Mouse (Mus musculus) spleen, embryonic (tissue): ENCODE measurements around the gene Pex5.

Experiments used
- CTCF ChIA-PET: fragments of 350-600 bp; sonication (Branson Sonifier 250); formaldehyde crosslinking; loops from one replicate; lab custom pipeline; 2022; lab: Charles Lee

The Pex5 gene

DNA sequence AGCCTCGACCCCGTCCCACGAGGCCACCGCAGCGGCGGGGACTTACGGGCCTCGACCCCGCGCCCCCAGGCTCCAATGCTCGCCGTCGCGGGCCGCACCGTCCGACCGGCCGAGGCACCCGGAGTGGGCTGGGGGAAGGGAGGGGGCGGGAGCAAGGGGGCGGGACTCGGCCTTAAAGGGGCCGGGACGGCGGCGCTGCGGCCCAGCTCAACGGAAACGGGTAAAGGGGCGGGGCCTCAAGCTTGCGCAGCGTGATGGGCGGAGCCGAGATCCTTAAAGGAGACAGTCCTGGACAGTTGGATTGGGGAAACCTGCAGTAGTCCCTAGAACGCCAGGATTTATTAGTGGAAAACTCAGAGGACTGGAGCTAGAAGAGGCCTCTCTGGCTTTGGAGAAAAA, at the start of gene Pex5:
Gene Pex5 (minus strand): TSS at position 141 of the 399 bp plus-strand sequence.
- CTCF ChIA-PET: interaction anchor here (0.7 kb wide), 1 partner anchor 1787 kb away, joined by 3 read pairs; no protein-coding TSS in a partner anchor

DNA sequence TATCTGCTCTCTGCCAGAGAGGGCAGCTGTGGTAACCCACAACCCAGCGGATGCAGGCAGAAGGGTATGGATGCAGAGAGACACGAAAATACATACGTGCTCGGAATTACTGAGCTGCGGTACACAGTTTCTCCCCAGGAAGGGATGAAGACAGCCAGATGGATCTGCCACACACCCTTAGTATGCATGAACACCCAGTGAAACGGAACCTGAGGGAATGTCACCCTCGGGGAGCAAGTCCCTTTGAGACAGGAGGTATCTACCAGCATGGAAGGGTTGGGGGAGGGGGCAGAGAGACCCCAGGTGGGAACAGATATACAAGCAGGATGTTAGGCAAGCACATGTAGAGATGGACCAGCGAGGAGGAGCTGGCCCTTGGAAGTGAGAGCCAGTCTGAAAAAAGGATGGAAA, 49.0 kb upstream of the Pex5 start:
- CTCF ChIA-PET: interaction anchor here (0.6 kb wide), 1 partner anchor 1837 kb away, joined by 5 read pairs; no protein-coding TSS in a partner anchor

DNA sequence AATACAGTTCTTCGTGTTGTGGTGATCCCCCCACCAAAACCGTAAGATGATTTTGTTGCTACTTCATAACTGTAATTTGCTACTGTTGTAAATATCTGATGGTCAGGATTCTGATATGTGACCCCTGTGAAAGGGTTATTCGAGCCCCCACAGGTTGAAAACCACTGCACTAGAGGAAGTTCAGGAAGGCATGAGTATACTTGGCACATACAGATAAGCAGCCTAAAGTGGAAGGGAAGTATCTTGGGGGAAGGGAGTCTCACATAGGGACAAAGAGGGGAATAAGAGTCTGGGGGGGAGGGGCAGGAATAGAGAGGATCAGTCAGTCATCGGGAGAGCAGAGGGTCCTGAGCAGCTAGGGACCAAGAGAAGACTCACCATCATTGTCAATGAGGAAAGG, 44.5 kb upstream of the Pex5 start:
- CTCF ChIA-PET: no interaction called here

DNA sequence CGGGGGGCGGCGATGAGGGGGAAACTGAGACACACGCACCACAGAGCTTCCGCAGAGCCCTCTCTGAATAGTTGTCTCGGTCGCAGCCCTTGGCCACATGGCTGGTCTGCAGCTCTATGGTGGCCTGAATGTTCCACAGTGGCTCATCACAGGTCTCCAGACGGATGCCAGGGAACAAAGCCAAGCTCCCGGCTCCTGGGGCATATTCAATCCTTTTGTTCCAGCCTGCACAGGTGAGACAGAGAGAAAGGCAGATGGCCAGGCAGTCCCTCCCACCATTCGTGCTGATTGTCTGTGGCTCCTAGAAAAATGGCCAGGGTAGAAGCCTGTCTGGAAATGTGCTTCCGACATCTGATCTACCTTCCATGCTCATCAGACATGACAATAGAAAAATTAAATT, 43.6 kb upstream of the Pex5 start:
- CTCF ChIA-PET: no interaction called here

DNA sequence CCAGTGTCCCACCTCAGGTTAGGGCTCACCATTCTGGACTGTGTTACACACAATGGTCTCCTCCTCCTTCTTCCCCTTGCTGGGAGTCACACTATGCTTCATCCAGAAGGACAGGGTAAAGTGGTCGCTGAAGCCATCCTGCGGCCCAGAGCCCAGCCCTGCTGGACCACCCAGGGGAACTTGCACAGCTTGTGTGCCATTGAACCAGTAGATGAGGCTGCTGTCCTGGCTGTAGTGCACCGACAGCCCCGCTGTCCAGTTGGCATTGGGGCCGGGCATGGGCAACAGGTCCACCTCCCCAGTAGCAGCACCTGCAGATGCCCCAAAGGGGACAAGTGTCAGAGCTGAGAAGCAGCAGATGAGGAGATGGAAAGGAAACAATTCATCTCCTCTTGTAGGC, 43.0 kb upstream of the Pex5 start:
- CTCF ChIA-PET: no interaction called here

DNA sequence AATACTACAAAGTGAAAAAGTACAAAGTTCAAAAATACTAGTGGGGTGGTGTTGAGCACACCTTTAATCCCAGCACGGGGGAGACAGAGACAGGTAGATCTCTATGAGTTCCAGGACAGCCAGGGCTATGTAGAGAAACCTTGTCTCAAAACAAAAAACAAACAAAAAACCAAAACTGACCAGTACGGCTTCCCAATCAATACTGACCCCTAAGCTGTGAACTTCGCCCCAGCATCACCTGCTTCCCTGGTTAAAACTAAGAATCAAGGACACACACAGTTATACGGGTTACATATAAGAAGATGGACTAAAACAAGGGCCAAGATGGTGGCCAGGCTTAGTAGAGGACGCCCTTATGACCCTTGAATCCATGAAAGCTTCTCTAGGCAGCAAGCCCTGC, 41.4 kb upstream of the Pex5 start:
- CTCF ChIA-PET: no interaction called here

DNA sequence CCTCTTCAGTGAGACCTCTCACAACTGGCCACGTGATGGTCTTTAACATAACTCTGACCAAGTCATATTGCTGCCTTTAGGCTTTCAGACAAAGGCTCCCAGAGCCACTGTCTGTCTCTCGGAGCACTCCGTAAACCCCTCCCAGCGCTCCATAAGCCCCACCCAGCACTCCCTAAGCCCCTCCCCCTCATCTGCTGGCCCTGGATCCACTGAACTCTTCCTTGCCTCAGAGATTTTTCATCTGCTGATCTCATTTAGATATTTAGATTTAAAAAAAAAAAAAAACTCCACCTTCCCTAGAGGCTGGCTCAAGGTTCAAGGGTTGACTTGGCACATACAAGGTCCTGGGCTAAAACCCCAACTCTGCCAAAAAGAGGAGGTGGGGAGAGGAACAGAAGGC, 38.9 kb upstream of the Pex5 start:
- CTCF ChIA-PET: interaction anchor here (0.7 kb wide), 2 partner anchors 101 to 252 kb away, joined by 4 to 6 read pairs; no protein-coding TSS in a partner anchor

DNA sequence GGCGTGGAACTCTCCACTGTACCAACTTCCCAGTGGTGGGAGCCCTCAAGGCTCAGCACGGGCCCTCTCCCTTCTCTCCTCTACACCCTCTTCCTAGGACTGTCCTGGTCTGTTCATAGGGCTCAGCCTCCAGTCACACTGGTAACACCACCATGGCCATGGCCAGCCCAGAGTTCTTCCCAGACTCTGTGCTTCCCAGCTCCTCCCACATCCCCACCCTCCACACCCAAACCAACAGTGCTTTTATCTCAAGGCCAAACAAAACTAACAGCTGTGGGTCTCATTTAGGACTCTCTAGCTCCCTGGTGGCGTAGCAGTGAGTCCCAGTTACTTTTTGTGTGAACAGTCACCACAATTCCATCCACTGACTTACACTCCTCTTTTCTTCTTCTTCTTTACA, 37.1 kb upstream of the Pex5 start:
- CTCF ChIA-PET: no interaction called here

DNA sequence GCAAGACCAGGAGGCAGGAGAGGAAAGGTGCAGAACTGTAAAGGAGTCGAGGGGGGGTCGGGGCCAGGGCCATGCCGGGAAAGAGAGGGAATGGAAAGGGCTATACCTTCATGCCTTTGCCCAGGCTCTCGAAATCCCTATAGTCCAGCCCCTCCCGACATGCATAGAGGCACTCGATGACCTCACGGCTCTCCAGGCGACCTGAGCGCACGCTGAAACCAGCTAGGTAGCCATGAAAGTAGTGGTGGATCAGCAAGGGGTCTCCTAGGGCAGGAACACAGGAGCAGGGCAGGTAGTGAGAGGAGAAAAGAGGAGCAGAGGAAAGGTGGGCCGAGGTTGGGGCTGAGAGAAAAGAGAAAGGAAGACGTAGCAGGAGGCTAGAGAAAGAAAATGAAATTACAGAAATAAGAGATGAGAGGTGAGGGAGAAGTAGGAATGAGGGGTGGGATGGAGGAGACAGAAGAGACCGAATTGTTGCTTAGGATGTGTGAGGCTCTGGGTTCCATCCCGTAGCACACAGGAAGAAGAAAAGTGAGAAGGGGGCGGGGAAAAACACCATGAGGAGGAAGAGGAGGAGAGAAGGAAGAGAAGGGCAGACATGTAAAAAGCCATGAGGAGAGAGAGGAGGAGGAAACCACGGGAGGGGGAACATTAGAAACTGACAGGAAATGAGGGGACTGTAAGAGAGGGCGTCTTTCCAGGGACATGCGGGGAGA, 35.0 kb upstream of the Pex5 start:
- CTCF ChIA-PET: no interaction called here

DNA sequence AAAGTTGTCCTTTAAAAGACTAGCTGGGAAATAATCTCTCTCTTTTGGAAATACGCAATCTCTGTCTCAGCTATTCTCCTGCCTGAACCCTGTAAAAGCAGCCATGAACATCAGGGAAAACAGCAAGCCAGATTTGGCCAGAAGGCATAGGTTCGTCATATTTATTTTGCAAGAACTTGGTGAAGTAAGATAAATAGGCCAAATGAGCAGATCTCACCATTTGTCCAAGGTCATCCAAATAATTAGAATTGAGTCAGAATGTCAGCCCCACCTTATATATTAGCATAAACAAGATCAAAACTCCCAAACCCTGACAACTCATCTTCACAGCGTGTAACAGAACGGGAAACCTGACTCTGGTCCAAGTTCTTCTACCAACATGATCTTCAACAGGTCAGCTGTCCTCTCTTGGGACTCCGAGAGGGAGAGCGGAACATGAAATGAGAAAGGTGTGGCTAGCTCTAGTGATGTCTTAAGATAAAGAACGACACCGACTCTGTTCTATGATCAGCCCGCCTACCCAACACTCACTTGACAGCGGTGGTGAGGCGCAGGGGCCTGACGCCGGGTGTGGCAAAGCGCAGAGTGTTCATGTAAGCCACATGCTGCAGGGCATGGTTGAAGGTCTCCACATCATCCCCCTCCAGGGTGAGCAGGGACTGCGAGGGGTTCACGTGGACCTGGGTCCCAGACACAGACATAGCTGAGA, 34.2 kb upstream of the Pex5 start:
- CTCF ChIA-PET: no interaction called here

DNA sequence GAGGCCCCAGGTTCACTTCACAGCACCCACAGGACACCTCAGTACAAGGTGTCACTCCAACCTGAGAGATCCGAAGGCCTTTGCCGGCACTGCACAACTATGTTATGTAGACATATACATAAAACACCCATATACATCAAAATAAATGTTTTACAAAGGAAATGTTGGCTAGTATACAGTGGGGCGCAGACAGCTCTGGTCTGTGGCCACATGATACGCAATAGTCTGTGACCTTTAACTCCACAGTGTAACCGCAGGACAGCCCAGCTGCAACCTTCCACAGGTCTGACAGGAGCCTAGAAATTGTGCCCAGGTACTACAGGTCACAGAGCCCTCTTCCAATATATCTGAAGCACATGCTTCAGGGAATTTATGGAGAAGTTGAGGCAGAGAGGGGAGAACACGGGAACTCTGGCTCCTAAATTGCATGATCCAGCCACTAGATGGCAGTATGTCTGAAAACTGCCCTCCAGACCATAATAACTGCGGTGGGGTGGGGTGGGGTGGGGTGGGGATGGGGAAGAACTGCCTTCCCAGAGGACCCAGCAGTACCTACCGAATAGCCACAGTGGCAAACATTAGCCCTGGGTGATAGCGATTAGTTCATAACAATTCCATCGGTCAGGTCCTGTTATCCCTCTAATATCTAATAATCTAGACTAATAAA, 33.5 kb upstream of the Pex5 start:
- CTCF ChIA-PET: interaction anchor here (0.6 kb wide), 1 partner anchor 27 kb away, joined by 6 read pairs; no protein-coding TSS in a partner anchor

DNA sequence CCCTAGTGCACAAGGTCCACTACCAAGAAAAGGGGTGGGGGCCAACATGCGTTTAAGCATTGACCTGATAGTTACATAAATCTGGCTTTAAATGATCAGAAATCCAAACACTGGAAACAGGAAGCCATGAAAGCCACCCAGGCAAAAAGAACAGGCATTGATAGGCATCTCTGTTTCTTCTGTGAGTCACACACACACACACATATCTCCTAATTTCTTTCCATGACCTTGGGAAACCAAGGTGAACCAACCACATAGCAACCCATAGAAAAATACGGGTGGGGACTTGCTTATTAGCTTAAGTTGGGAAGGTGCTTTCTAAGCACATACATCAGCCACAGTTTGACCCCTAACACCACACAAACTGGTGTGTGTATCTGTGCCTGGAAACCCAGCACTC, 32.5 kb upstream of the Pex5 start:
- CTCF ChIA-PET: no interaction called here

DNA sequence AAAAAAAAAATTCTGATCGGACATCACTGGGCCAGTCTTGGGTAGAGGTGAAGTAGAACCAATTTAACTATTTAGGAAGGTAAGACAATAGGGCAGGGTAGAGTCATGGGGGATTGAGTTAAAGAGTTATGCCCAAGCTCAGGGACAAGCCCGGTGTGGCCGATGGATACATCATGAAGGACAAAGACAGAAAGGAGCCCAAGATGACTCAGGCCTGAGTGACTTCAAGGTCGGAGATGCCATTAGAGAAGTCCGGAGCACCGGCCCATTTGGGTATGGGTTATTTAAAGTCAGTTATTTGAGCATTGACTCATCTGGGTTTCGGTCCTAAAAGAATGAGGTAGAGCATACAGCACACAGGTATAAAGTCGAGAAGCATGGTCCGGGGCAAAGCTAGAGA, 31.6 kb upstream of the Pex5 start:
- CTCF ChIA-PET: no interaction called here

DNA sequence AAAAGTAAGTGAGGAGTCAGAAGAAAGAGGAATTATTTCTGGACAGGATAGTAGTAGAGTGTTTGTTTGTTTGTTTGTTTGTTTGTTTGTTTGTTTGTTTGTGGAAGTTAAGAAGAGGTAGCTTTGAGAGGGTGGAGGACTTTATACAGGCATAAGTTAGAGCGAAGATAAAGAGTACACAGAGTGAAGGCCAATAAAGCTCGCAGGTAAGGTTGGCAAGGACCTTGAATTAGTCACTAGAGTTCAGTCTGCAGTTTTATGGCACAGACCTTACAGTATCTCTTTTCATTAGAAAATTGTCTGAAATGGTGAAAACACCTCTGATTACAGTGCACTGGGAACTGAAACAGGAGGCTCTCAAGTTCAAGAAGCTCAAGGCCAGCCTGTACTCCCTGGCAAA, 31.2 kb upstream of the Pex5 start:
- CTCF ChIA-PET: no interaction called here

DNA sequence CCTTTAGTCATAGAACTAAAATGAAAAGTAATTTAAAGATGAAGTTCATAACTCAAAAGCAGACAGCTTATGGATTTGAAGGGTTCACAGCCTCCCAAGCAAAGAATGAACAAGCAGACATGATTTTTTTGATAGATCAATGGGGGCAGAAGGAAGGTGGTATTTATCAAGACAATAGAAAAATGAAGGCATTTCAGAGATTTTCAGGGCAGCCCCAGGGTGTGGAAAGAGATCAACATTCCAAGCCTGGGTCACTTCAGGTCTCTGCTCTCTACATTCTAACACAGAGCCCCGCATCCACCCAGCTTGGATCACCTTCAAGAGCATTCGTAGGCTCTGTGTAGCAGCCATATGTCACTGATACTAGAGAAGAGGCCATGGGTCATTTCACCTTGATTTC, 28.5 kb upstream of the Pex5 start:
- CTCF ChIA-PET: no interaction called here

DNA sequence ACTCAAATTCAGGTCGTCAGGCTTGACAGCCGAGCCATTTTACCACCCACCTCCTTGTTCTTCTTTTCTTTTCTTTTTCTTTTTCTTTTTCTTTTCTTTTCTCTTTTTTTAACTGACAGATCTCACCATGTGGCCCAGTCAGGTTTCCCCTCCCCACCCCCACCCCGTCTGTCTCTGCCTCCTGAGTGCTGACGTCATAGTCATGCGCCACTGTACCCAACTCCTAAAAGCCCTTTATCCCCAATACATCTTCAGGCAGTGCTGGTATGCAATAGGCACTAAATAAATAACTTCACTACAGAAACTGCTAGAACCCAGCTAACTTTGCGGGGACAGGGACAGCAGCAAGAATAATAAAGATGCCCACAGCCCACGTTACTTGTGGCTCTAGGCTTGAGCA, 21.4 kb upstream of the Pex5 start:
- CTCF ChIA-PET: no interaction called here

DNA sequence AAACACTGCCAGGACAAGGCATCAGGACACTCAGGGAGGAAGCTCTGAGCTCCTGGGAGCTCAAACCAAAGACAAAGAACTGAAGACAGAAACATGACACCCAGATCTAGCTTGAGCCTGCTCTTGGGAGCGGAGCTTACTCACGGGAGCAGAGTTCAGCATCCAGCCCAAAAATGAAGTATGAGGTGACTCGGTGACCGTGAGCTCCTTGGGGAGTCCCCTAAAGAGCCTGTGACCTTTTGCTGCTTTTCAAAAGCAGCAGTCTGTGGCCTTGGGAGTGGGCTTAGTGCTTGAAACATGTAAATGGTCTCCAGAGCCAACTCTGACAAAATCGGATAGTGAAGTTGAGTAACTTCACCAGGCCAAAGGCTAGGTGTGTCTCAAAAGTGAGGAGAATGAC, 20.3 kb upstream of the Pex5 start:
- CTCF ChIA-PET: no interaction called here

DNA sequence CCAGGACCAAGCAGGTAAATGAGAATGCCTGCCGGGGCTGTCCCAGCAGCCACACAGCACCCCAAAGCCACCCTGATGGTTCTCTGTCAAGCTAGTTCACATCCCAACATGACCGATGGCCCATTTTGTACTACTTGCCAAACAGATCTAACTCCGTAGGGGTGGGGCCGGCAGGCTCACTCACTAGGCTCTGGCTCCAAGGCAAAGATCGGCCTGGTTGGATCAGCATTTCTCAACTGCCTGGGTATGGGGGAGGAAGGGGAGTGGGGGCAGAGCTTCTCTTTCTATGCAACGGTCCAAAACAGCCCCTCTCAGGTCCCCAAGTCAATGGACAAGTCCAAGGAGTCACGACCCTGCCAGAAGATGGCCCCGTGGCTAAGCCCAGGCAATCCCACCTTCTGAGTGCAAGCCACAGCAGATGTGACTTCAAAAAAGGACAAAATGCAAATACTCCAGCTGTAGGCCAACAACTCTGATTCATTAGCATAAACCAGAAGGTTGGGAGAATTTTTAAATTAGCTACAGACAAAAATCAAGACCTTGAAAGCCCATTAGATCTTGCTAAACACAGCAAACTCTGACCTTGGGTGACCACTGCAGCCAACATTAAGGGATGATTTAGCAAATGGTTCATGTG, 18.9 kb upstream of the Pex5 start:
- CTCF ChIA-PET: no interaction called here

DNA sequence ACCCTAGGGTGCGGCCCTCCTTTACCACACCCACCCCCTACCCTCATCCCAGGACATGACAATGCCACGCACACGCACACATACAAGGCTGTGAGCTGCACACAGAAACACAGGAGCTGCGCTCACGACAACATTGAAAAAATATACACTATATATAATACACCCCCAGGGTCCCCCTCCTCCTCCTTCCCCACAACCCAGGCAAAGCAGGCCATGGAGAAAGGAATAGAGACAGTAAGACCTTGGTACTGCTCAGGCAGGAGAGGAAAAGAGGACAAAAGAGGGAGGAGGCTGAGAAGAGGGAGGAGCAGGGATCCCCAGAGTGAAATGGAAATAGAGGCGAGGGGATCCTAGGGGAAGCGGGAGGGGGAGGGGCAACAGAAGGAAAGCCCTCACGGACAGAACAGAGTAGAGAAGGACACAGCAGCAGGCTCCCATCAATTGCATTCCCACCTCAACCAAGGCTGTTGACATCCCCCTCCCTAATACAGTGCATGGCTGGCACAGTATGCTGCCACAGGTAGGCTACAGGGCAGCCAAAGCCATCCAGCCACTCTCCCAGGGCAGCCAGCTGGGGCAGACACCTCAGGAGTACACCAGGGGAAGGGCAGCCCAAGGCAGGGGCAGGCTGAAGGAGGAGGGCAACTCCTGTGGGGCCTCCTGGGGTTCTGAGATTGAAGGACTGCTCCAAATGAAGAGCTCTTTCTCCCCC, 16.1 kb upstream of the Pex5 start:
- CTCF ChIA-PET: no interaction called here

DNA sequence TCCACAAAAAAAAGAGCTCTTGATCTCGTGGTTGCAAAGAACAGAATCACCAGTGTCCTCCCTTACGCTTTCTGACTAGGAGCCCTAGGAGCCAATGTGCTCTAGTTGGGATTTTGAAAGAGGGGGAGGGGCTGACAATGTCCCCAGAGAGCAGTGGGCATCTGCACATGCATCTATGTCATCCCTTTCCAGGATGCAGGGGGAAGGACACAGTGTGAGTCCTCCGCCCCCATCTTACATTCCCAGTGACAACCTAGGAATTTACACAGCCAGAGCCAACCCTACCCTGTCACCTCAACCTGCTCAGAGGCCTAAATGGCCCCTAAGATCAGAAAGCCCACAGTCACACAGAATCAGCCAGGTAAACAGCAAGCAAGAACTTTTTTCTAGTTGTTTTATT, 15.5 kb upstream of the Pex5 start:
- CTCF ChIA-PET: no interaction called here

DNA sequence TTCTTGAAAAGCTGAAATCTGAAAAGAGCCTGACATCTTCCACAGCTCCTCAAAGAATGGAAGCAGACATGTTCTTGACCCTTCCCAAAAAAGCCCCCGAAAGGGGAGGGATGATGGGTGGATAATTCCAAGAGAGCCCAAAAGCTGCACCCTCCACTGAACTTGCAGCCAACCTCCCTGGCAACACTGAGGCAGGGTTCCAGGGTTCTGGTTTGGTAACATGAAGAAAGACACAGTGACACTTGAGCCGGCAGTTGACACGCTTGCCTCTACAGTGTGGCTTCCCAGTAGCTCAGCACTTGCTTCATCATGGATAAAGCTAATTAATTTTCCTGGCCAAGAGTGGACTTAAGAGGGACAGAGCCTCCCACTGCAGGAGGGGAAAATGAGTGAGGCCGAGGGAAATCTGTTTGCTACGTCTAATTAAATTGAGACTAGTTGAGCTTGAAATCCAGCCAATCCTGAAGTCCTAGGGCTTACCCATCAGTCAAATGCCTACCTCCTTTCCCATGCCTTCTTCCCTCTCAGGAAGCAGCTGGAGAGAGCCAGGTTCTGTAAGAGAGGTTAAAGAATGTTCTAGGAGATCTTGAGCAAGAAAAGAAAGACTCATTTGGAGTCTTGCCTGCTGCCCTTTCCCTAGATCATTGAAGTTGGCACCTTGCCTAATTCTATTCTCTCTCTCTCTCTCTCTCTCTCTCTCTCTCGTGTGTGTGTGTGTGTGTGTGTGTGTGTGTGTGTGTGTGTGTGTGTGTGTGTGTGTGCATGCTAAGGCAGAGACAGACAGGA, 13.1 kb upstream of the Pex5 start:
- CTCF ChIA-PET: no interaction called here
